Mouse (Mus musculus) B cell, adult (primary cell): ENCODE measurements around the gene Cnot6. TPM values are rescaled to one million over a fixed set of nuclear protein-coding genes. Genes with fewer than 3 reads are reported as not detected.

ENCODE experiments used
- total RNA-seq: library from RNA; stranded (reverse); gene quantifications from 4 replicates; pipeline ENCODE4 v1.2.4, GENCODE M21; 2023; ENCODE audit not compliant: inconsistent age

The Cnot6 gene
- total RNA-seq, result 67.5 to 74.4 TPM (median 73.1 TPM) in 4 replicates

GRCm38 (mm10) chr11:49712555-49713335 lies at the start of gene Cnot6:
Gene Cnot6 (minus strand): TSS chr11:49712723.

GRCm38 (mm10) chr11:49663310-49663709 lies 49.2 kb downstream of the Cnot6 start, which contains the start of gene Scgb3a1:
Gene Scgb3a1 (plus strand): TSS chr11:49663610.

Other genes starting within 250 kb of the Cnot6 start
- gene Olfr1386, start 247.7 kb downstream of the Cnot6 start, total RNA-seq, result not detected in 4 replicates
- gene Olfr1385, start 223.7 kb downstream of the Cnot6 start, total RNA-seq, result 0.27 TPM in 1 of 4 replicates, not detected in the others
- gene Olfr1384, start 206.0 kb downstream of the Cnot6 start, total RNA-seq, result not detected in 4 replicates
- not detected in 4 replicates for gene Olfr1383, start 193.1 kb downstream of the Cnot6 start, total RNA-seq
- not detected in 4 replicates for gene Olfr1382, start 184.5 kb downstream of the Cnot6 start, total RNA-seq
- gene Olfr1381, start 169.3 kb downstream of the Cnot6 start, total RNA-seq, result not detected in 4 replicates
- not detected in 4 replicates for gene Olfr1380, start 155.8 kb downstream of the Cnot6 start, total RNA-seq
- gene Flt4, start 103.5 kb downstream of the Cnot6 start, total RNA-seq, result not detected in 4 replicates
- not detected in 4 replicates for gene Scgb3a1, start 49.1 kb downstream of the Cnot6 start, total RNA-seq
- gene Gfpt2, start 81.5 kb upstream of the Cnot6 start, total RNA-seq, result 0.16 to 0.54 TPM in 2 of 4 replicates, not detected in the others
- 46.6 to 52.0 TPM (median 48.4 TPM) in 4 replicates for gene Mapk9, start 134.0 kb upstream of the Cnot6 start, total RNA-seq
- gene Rasgef1c, start 189.1 kb upstream of the Cnot6 start, total RNA-seq, result 0.24 TPM in 1 of 4 replicates, not detected in the others